Mouse (Mus musculus) A20 (cell line): ENCODE results near the gene Cpn2.

Experiments
- DNase-seq: peaks from one replicate; pipeline ENCODE4 v3.0.0-alpha.2; 2011; ENCODE audit warnings: low read depth, low spot score

Gene Cpn2

DNA sequence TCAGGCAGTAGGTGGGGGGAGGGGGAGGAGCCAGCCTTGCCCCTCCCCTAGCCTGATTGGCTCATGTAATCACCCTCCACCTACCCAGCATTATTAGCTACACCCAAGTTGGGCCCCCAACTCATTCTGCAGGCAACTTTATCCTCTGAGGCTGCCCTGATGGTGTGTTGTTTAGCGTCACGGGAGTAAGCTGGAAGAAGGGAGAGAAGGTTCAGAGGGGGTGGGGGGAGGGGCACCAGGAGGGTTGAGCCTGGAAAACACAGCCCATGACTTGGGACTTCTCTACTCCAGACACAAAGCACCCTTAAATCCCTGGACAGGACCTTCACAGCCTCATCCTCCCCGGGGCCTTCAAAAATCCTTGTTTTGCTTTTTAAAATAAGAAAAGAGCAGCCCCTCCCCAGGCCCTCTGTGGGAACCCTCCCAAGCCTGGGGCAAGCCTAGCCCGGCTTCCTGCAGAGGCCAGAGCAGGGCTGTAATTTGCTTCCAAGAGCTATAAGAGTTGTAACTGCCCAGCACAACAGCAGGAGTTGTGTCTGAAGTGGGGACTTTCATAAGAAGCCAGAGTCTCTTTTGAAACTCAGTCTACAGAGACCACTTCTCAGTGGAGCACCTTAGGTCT lies 13.5 kb upstream of the Cpn2 start:
- DNase-seq = no peak

DNA sequence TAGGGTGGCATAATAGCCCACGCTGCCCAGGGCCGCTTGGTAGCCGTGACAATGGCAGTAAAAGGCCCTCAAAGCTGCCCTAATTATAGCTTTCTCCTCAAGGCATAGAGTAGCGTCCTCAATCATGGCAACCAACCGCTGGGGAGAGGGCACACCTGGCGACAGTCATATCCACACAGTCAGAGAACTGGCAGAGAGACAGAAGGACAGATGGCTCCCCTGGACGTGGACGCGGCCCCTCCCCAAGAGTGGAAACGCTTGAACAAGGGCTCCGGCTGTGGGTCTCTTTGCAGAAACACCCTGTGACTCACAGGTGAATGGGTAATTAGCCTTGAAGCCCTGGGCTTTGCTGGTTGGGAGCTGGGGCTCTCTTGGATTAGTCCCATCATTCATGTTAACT lies 11.1 kb upstream of the Cpn2 start:
- no peak for DNase-seq

DNA sequence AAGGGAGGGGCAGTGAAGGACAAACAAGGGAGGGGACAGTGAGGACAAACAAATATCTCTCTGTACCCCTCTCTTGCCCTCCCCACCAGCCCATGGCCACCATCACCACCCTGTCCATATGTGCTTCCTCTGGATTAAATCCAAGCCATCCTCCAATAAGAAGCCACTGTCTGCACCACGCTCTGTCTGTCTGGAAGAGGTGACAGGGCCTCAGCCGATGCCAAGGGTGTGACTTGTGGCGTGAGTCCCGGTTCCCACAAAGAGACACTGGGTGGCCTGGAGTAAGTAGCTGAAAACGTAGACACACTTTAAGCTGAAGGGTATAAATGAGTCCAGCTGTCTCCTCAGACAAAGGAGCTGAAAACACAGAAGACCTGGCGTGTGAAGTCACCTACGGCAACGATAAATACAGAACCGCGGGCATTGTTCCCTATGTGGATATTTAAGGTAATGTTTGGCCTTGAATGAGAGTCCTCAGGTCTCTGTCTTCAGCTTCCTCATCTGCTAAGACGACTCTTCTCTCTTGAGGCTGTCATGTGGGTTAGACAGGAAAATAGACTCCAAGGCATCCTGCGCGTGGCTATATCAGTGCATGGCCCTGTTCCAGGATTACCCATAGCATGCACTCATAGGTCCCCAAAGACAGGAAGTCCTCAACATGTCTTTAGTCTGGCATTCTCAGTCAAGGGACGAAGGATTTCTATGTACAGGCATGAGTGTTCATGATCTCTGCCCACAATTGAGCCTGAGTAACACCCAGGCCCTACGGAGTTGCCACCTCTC lies 8.4 kb upstream of the Cpn2 start:
- DNase-seq = no peak

DNA sequence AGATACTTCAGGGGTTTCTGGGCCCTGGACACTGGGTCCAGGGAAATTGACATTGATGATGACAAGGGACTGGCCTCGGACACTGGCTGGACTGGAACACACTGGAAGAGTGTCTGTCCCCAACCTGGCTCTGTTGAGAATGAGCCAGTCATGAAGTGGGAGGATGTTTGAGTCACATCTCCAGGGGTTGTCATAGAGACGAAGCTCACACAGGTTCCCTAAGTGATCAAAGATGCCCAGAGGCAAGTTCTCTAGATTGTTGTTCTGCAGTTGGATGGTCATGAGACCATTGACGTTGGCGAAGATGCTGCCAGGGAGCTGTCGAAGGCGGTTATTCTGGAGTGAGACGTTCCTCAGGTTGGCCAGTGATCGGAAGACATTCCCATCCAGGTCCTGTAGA lies 5.8 kb upstream of the Cpn2 start:
- DNase-seq = no peak

GRCm38 (mm10) chr16:30271941-30272595 lies 4.8 kb upstream of the Cpn2 start:
- DNase-seq = peak; percentile 88

DNA sequence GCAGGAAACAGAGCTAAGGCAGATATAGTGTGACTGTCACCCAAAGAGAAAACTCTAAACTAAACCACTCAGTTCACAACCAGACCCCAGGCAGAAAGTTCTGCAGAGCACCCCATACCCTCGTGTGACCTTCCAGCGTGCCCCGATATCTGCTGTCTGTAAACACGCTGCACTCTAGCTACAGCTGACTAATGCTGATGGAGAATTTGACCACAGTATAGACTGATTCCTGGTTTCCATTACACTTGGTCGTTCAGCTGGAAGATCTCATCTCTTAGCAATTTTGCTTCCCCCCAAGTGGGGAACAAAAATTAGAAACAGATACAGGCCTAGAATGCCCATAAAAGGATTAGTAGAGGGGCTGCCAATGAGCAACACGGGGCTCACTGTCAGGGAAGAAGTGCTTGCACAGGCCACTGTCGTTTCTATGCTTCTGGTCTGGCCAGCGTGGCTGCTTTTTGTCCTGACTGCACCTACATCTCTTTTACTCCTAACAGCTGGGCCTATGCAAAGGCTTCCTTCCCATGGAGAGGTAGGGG lies 4.0 kb upstream of the Cpn2 start:
- DNase-seq = no peak

DNA sequence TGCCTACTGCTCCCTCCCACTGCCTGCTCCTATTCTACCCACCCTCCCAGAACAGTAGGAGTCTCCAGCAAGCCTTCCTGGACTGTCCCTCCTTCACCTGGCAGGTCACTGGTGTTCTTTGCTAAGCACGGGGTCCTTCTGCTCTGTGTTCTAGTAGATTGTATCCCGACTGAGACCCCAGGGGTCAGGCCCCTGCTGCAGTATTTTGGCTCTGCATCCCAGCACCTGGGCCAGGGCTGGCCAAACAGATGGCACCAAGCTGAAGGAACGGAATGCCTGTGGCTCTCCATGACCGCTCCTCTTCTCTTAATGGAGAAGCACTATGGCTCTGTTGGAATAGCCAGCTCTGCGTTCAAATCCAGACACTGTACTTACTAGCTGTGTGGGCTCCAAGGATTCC lies 738 bp downstream of the Cpn2 start:
- no peak for DNase-seq

GRCm38 (mm10) chr16:30265611-30266010 lies 1.7 kb downstream of the Cpn2 start:
- DNase-seq = no peak

- DNase-seq = no peak
Observed at GRCm38 (mm10) chr16:30263156-30263555, 4.1 kb downstream of the Cpn2 start.

GRCm38 (mm10) chr16:30262664-30263063 lies 4.6 kb downstream of the Cpn2 start:
- peak; percentile 74 for DNase-seq

GRCm38 (mm10) chr16:30262157-30262556 lies 5.1 kb downstream of the Cpn2 start:
- peak; percentile 13 for DNase-seq

- no peak for DNase-seq
Observed at GRCm38 (mm10) chr16:30261341-30261740, 6.0 kb downstream of the Cpn2 start.

- DNase-seq = no peak
Observed at GRCm38 (mm10) chr16:30260012-30260635, 7.2 kb downstream of the Cpn2 start.

DNA sequence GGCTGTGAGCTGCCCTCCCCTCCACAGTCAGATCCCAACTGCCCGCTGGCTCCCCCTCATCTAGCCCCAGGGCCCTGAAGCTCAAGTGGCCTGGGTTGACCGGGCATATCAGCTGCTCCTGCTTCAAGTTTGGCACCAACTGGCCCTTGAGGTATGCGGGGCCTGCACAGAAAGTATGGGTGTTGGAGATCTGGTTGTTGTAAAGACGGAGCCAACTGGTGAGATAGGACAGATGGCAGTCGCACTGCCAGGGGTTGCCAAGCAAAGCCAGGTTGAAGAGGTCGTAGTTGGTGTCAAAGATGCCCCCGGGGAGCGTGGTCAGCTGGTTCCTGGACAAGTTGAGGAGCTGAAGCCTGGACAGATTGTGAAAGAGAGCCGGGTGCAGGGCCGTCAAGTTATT lies 7.9 kb downstream of the Cpn2 start:
- no peak for DNase-seq

GRCm38 (mm10) chr16:30258441-30258840 lies 8.9 kb downstream of the Cpn2 start:
- DNase-seq = no peak

DNA sequence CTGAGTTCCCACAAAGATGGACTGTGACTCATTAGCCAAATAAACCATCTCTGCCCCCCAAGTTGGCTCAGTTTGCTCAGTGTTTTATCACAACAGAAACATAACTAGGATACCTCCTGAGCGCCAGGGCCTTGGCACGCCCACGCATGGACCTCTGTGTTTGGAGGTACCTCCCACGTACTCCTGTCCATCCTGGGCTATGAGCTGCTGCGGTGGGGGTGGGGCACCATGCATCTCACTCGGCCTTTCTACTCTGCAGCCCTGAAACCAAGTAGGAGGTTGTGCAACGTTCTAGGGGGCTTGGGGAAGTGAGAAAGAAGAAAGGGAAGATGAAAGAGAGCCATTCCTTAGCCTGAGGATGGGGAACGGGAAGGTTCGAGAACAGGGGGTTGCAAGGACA lies 9.6 kb downstream of the Cpn2 start:
- no peak for DNase-seq

DNA sequence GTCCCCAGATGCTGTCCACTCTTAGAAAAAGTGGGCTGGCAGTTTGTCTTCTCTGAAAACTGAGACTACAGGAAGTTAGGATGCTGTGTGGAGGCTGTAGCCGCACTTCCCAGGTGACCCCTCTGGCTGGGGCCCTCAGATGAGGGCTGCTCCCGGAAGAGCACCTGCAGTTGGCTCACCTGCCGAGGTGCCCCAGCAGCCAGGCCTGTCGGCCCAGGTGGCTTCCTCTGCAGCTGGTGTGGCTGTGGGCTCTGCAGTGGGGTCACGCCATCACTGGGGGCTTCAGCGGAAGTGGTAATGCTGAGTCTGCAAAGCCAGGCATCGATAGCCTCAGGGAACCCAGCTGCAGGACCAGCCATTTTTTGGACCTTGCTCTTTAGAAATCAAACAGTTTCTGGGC lies 12.2 kb downstream of the Cpn2 start:
- no peak for DNase-seq

DNA sequence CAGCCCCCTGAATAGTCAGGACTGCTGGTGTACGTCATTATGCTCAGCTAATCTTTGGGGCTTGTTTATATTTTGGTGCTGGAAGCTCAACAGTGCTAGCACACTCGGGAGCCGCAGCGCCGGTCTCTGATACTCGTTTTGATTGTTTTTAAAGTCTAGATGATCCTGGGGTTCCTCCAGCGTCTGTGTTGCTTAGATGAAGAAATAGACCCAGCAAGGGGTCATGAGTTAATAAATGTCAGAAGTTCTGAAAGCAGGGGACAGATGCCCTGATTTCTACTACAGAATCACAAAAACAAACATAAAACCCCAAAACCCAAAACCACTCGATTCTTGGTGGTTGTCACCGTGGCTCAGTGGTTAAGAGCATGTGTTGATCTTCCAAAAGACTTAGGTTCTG lies 13.4 kb downstream of the Cpn2 start:
- DNase-seq = no peak

DNA sequence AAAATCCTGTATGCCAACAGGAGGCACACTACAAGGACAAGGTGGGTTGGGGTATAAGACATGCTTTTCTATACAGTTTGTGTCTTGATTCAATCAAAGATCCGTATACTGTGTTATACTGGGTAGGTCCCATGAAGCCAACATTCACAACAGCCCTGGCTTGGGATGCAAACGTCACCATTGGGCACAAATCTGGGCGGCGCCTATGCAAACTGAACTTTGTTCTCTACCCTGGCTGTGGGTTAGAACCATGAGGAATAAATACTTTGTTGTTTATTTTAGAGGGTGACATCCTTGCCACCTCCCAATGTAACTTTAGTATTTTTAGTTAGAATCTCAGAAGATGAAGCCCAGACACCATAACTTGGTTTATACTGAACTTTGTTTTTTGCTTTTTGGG lies 13.9 kb downstream of the Cpn2 start:
- no peak for DNase-seq

DNA sequence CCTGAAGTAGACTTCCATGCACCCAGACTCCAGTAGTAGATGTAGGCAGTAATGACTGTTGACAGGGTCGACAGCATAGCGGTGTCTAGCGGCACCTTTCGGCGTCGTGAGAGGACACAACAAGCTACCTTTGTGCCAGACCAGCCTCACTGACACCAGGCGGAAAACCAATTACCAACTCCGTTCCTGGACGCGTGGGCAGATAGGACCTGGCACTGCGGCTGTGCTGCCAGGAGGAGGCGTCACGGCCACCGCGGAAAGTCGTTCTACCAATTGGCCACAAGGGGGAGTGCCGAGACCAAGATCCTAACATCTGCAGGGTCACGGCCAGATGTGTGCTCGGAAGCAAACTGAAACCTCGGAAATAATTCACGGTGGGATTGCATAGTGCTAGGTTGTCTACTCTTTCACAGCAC lies 15.3 kb downstream of the Cpn2 start:
- DNase-seq = peak; percentile 89

DNA sequence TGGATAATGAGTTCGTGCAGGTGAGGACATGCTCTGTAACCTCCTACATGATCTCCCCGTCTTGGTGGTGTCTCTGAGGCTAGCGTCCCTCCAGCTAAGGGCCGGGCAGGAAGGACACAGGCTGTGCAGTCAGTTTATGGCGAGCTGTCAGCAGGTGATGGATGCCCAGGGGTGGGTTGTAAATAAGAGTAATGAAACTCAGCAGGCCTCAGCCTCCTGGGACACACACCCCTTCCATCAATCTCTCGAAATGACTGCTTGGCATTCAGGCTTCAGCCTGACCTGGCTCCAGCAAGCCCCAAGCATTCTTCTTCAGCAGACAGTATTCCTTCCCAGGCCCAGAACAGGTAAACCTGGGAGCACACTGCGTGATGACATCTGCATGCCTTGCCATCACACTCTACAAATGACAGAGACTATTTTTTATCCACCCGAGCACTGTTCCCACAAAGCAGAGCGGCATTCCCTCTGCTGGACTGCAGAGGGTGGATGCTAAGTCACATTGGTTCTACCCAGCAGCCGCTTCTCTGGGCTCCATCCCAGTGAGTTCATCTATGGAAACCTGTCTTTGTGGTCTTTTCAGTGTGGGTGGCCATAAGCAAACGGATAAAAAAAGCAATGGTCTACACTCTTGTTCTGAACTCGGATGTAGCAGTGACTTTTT lies 23.1 kb downstream of the Cpn2 start:
- DNase-seq = no peak

DNA sequence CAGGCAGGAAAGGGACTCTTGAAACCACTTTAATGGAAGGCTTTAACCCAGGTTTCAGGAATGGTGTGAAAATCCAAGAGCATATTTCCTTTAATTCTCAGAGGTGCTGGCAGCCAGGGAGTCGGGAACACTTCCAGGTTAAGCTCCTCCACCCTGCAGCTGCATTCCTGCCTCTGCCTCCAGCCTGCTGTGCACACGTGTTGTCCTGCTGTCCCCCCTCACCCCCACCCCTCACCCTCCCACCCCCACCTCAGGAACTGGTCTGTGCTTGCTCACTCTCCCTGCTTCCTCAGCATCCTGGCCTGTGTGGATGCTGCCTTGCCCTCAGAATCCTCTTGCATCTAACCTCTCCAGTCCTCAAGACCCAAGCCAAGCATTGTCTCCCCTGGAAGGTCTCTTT lies 25.7 kb downstream of the Cpn2 start:
- DNase-seq = no peak
